Mouse (Mus musculus) cortical plate, adult 2 months (tissue): ENCODE measurements around the gene Tbc1d30.

Experiments
- CTCF ChIP-seq: fragments of 200-500 bp; IDR thresholded peaks from 2 replicates; pipeline ENCODE4 v1.5.1; 2011; ENCODE audit warnings: mild to moderate bottlenecking, control low read depth, low read length; ENCODE audit not compliant: insufficient read depth; ENCODE audit errors: extremely low read depth
- POLR2A ChIP-seq: fragments of 200-500 bp; IDR thresholded peaks from 2 replicates; pipeline ENCODE4 v1.6.1; 2011; ENCODE audit warnings: mild to moderate bottlenecking, low read length, control low read depth; ENCODE audit not compliant: insufficient read depth; ENCODE audit errors: extremely low read depth

DNA sequence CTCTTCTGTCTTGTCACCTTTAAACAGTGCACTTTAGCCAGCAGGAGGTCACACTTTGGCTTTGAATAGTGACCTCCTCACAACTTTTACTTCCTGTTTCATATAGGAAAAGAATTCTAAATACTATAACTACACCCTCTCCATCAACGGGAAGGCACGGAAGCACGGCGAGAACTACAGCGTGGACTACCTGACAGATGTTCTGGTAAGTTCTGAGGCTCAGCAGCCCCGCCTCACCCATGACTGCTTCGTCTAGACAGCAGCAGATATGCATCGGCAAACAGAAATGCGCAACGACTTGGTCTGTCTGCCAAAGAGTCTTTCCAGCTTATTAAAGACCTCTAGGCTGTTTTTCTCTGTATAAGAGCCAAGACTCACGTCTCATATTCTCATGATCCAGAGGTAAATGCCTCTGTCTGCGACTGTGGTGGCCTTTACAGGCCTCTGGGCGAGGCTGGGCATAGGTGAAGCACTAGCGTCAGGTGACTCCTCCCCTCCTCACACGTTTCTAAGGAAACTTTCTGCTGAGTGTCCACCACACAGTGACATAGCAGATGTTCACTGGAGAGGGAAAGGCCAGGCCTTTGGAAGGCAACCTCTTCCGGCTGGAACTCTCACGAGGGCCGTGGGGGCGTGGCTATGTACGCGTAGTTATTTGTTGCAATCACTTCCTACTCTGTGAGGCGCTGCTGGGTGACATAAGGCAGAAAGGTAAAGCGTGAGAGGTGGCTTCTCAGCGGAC lies 25.6 kb upstream of the Tbc1d30 start:
- TF ChIP-seq POLR2A (no peak), CTCF (no peak)
